Mouse (Mus musculus) kidney, postnatal 25 days (tissue): ENCODE results near the gene Tctn3.

Experiments used
- DNase-seq, 2 experiments: peaks; one replicate each; pipeline ENCODE4 v3.0.0; 2021; ENCODE audit warnings: mixed read lengths in 2 of 2

Gene Tctn3

DNA sequence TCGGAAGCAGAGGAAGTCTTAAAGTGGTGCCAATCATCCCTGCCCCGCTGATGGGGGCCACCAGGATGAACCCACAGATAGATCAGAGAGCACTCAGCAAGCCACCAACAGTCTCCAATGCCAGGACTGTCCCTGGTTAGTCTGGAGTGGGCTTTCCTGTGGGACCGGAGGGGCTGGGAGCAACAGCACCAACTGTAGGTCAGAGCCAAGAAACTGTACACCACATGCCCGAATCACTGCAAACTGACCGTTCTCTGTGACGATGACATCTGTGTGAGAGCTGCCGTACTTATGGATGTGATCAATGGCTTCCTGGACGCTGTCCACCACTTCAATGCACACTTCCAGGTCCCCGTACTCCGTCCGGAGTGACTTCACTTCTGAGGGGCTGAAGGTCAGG, 57.7 kb downstream of the Tctn3 start:
- DNase-seq = no peak

DNA sequence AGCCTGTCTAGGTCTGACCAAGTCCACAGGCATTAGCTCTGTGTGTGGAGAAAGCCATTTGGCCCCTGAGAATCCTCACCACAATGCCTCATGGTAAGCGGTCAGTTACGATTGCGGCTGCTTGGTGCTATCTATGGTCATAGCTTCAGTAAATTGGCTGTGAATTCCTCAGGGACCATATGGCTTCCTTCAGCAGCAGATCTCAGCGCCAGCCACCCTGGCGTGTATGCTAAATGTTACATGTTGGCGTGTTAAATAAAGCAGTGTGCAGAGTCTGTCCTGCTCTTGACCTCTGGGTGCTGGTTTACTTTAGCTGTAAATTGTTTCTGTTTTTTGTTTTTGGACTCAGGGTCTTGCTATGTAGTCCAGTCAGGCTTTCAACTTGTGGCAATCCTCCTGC, 58.2 kb downstream of the Tctn3 start:
- no peak for DNase-seq

DNA sequence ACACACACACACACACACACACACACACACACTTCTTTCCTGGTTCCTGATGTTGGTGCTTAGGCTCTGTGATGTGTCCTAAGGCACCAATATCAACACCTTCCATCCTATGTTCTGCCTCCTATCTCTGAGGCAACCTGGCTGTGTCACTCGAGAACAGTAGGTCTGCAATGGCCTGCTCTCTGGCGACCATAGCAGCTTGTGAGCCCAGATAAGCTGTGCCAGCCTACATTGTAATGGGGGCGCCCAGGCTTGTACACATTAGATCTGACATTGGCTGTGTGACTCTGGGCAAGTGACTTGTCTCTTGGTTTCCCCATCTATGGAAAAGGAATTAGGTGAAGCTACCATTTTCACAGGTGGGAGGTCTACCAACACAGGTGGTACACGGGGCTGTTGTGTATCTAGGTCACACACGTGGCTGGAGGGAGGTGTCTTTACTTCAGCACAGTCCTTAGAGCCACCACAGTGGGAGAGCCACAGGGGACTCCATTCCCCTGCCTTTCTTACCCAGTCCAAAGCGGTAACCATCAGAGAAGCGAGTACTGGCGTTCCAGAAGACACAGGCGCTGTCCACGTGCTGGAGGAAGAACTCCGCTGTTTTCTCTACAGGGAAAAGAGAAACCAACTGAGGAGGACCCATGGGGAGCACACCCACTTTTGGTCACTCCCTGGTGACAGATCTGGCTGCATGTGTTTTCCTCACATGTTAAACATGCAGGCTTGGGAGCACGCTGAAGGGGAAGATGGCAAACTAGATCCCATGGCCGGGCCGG, 58.8 kb downstream of the Tctn3 start:
- DNase-seq = no peak

DNA sequence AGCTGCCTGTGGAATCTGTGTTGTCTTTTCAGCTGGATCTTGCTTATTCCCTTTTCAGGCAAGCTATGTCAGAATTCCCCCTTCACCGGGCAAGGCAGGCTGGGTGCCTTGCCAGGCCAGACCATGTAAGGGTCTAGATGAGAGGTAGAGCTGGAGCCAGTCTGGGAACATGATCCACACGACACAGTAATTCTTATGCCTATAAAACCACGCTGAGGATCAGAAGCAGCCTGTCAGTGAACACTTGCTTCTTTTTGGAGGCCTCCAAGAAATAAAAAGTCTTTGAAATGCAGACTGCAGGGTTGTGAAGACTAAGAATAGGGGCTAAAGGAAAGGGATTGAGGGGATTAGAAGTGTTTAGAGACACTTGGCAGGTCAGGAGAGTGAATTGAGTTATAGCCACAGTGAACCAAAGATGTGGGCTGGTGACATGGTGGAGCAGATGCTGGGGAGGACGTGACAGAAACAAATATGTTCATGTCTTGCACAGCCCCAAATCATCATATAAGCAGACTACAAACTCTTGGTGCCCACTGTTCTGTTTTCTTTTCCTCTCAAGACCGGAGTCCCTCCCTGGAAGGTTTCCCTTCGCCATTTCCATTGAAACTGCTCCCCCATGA, 62.4 kb downstream of the Tctn3 start:
- DNase-seq = no peak

DNA sequence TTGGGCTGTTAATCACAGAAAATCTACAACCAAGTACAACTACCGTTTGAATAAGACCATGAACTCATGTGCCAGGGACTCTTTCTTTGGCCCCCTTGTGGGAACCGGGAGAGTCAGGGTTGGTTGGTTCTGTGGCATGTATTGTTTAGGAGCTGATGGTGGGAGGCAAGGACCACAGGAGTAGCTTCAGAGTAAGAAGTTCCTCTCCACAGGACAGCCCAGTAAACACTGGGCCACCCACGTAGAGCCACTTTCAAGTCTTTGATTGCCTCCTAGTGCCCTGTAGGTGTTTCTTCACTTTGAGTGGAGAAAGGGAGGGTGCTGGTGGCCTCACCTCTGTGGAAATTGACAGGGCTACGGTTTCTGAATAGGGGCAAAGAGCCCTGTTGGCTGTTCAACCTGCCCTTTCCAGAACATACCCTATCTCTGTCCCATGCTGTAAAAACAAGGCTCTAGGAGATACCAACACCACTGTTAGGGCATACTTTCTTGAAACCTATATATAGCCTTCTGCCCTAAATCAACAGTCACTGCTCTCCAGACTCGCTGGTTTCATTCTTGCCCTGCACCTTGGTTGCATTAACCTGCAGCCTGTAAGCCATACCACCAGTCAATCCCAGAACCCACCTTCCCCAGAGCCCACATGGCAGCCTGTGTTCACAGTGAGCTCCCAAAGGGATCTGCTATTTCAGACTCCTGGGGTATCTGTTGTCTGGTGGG, 63.1 kb downstream of the Tctn3 start:
- no peak for DNase-seq

DNA sequence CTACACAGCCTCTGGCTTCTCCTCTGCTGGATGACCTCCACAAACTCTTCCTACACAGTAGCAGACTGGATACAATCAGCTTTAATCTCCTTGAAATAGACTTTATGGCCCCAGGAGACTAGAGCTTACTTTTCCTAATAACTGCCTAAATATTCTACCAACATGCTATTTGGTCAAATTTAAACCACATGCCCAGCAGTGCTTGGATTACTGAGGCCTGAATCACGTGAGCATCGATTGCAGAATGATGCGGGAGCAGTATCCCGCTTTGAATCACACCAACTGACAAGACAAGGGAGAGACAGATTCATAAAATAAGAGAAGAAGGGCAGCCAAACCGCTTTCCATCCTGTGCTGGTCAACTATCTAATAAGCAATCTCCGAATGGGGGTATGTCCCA, 63.6 kb downstream of the Tctn3 start:
- no peak for DNase-seq
